Mouse (Mus musculus): ENCODE measurements at regions not wholly inside any gene's neighbourhood (a gene's known extent, or its start where the extent isn't known, plus 50 kb on each side); places are given as distances from the start of the nearest gene placed in this dataset.
A peak's percentile ranks its signal among the peaks of the same experiment; 100 is the strongest.

GRCm38 (mm10) chr15:69387466-69387865 lies 2886.8 kb upstream of the Lrrc6 start:
- no peak for DNase-seq

- DNase-seq = no peak
Observed at GRCm38 (mm10) chr15:69365440-69365839, 2864.7 kb upstream of the Lrrc6 start.

- no peak for DNase-seq
Observed at GRCm38 (mm10) chr15:69350053-69350739, 2849.5 kb upstream of the Lrrc6 start.

- no peak for DNase-seq
Observed at GRCm38 (mm10) chr15:69346065-69346464, 2845.4 kb upstream of the Lrrc6 start.

GRCm38 (mm10) chr15:69342759-69343158 lies 2842.0 kb upstream of the Lrrc6 start:
- DNase-seq = no peak

GRCm38 (mm10) chr15:69336491-69336890 lies 2835.8 kb upstream of the Lrrc6 start:
- no peak for DNase-seq

GRCm38 (mm10) chr15:69326537-69326936 lies 2825.8 kb upstream of the Lrrc6 start:
- no peak for DNase-seq

GRCm38 (mm10) chr15:69303100-69303499 lies 2802.4 kb upstream of the Lrrc6 start:
- DNase-seq = no peak

GRCm38 (mm10) chr15:69291273-69291672 lies 2790.6 kb upstream of the Lrrc6 start:
- no peak for DNase-seq

- DNase-seq = no peak
Observed at GRCm38 (mm10) chr15:69275546-69276255, 2775.0 kb upstream of the Lrrc6 start.

GRCm38 (mm10) chr15:69274225-69274766 lies 2773.6 kb upstream of the Lrrc6 start:
- DNase-seq = no peak

GRCm38 (mm10) chr15:69273518-69273917 lies 2772.8 kb upstream of the Lrrc6 start:
- no peak for DNase-seq

- DNase-seq = no peak
Observed at GRCm38 (mm10) chr15:69261940-69262339, 2761.2 kb upstream of the Lrrc6 start.

- no peak for DNase-seq
Observed at GRCm38 (mm10) chr15:69257161-69257778, 2756.6 kb upstream of the Lrrc6 start.

GRCm38 (mm10) chr15:69253698-69254097 lies 2753.0 kb upstream of the Lrrc6 start:
- DNase-seq = no peak

GRCm38 (mm10) chr15:69252095-69252494 lies 2751.4 kb upstream of the Lrrc6 start:
- no peak for DNase-seq

- DNase-seq = peak; percentile 71
Observed at GRCm38 (mm10) chr15:69246190-69246966, 2745.7 kb upstream of the Lrrc6 start.

- no peak for DNase-seq
Observed at GRCm38 (mm10) chr15:69235271-69235670, 2734.6 kb upstream of the Lrrc6 start.

- no peak for DNase-seq
Observed at GRCm38 (mm10) chr15:69224619-69225587, 2724.2 kb upstream of the Lrrc6 start.

- DNase-seq = no peak
Observed at GRCm38 (mm10) chr15:69223411-69223810, 2722.7 kb upstream of the Lrrc6 start.

- no peak for DNase-seq
Observed at GRCm38 (mm10) chr15:69222391-69222790, 2721.7 kb upstream of the Lrrc6 start.
